Mouse (Mus musculus): ENCODE measurements at regions not wholly inside any gene's neighbourhood (a gene's known extent, or its start where the extent isn't known, plus 50 kb on each side); places are given as distances from the start of the nearest gene placed in this dataset.

GRCm38 (mm10) chr12:56404262-56404661 is 58.6 kb upstream of the Mbip start:
- TF ChIP-seq POLR2A (IDR thresholded peaks at IDR 0.05; ENCODE audit: low read depth, low read length) (no peak), CTCF (IDR thresholded peaks at IDR 0.05; ENCODE audit: extremely low read depth, insufficient read depth, insufficient read length, insufficient replicate concordance) (no peak)

All from spleen, adult 2 months (tissue).